Mouse (Mus musculus) adrenal gland (tissue): ENCODE data around the gene Zcchc24.

ENCODE experiments used
- intact Hi-C: fragments of 180-260 bp; cut with DNase I; formaldehyde crosslinking; loops from one replicate; pipeline ENCODE4 v1.15.1; 2025

The Zcchc24 gene

GRCm38 (mm10) chr14:25780601-25781000 lies 11.8 kb upstream of the Zcchc24 start:
- intact Hi-C loops = no loop called here

- intact Hi-C loops = no loop called here
Observed at GRCm38 (mm10) chr14:25776294-25776693, 7.5 kb upstream of the Zcchc24 start.

GRCm38 (mm10) chr14:25774100-25774499 lies 5.3 kb upstream of the Zcchc24 start:
- intact Hi-C loops = no loop called here

GRCm38 (mm10) chr14:25773039-25773438 lies 4.2 kb upstream of the Zcchc24 start:
- intact Hi-C loops = no loop called here

GRCm38 (mm10) chr14:25769626-25770306 lies 927 bp upstream of the Zcchc24 start:
- intact Hi-C loops = loop anchor here (5.0 kb wide), 1 partner anchor 47 kb away; no protein-coding TSS in a partner anchor

- intact Hi-C loops = loop anchor here (5.0 kb wide), 1 partner anchor 46 kb away; no protein-coding TSS in a partner anchor
Observed at GRCm38 (mm10) chr14:25768261-25768893, 462 bp downstream of the Zcchc24 start.

GRCm38 (mm10) chr14:25767725-25768203 lies 1.1 kb downstream of the Zcchc24 start:
- intact Hi-C loops = loop anchor here (5.0 kb wide), 1 partner anchor 45 kb away; no protein-coding TSS in a partner anchor

- intact Hi-C loops = loop anchor here (5.0 kb wide), 1 partner anchor 44 kb away; no protein-coding TSS in a partner anchor
Observed at GRCm38 (mm10) chr14:25766441-25766840, 2.4 kb downstream of the Zcchc24 start.

GRCm38 (mm10) chr14:25765921-25766320 lies 2.9 kb downstream of the Zcchc24 start:
- intact Hi-C loops = loop anchor here (5.0 kb wide), 1 partner anchor 44 kb away; no protein-coding TSS in a partner anchor

- intact Hi-C loops = loop anchor here (5.0 kb wide), 1 partner anchor 43 kb away; no protein-coding TSS in a partner anchor
Observed at GRCm38 (mm10) chr14:25765146-25765545, 3.7 kb downstream of the Zcchc24 start.

GRCm38 (mm10) chr14:25761184-25761583 lies 7.7 kb downstream of the Zcchc24 start:
- intact Hi-C loops = no loop called here

GRCm38 (mm10) chr14:25759981-25760537 lies 8.8 kb downstream of the Zcchc24 start:
- intact Hi-C loops = no loop called here

- intact Hi-C loops = no loop called here
Observed at GRCm38 (mm10) chr14:25759551-25759950, 9.3 kb downstream of the Zcchc24 start.

- intact Hi-C loops = no loop called here
Observed at GRCm38 (mm10) chr14:25757917-25758316, 10.9 kb downstream of the Zcchc24 start.

GRCm38 (mm10) chr14:25756385-25756990 lies 12.4 kb downstream of the Zcchc24 start:
- intact Hi-C loops = no loop called here

GRCm38 (mm10) chr14:25755541-25755940 lies 13.3 kb downstream of the Zcchc24 start:
- intact Hi-C loops = no loop called here

GRCm38 (mm10) chr14:25754531-25755484 lies 14.0 kb downstream of the Zcchc24 start:
- intact Hi-C loops = no loop called here

- intact Hi-C loops = no loop called here
Observed at GRCm38 (mm10) chr14:25753021-25753420, 15.8 kb downstream of the Zcchc24 start.

GRCm38 (mm10) chr14:25751067-25751466 lies 17.8 kb downstream of the Zcchc24 start:
- intact Hi-C loops = no loop called here

- intact Hi-C loops = no loop called here
Observed at GRCm38 (mm10) chr14:25750448-25751015, 18.3 kb downstream of the Zcchc24 start.
